Mouse (Mus musculus) urinary bladder, postnatal 10 days (tissue): ENCODE results near the gene Mrgprx1.

Experiments used
- DNase-seq: peaks from one replicate; pipeline ENCODE4 v3.0.0; 2022; ENCODE audit warnings: low spot score

Gene Mrgprx1

DNA sequence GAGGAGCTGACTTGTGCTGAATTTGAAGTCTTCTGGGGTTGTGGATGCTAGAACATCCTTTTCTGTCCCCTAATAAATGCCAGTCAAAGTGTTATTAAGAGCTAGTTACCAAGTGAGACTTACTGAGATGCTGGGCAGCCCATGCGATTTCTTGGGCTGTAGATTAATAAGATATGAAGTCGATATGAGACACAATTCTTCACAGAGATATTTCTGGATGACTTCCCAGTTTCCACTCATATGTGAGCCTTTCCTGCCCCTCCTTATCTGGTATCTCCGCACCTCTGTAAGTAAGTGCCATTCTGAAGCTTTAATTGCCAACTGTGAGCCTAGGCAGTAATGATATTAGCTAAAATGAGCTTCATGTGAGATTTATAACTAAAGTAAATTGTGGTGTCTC, at the start of gene Mrgprx1:
Mrgprx1 (minus strand) TSS at position 101 of the 400 bp plus-strand sequence.
- no peak for DNase-seq

DNA sequence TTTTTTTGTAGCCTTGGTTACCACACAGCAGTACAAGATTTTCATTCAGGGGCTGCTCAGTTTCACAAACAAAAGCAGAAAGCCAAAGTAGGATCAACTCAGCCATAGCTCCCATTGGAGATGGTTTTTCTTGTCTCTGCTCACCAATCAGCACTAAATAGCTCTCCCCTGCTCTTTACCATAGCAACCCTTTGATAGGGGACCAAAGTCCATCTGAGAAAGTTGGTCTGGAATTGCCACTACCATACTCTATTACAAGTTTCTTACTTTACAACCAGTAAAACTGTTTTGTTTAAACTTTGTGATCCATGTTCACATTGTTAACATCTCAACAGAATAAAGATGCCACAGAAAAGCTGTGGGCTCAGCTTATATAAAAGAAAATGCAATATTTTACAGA, 48.1 kb upstream of the Mrgprx1 start:
- no peak for DNase-seq

DNA sequence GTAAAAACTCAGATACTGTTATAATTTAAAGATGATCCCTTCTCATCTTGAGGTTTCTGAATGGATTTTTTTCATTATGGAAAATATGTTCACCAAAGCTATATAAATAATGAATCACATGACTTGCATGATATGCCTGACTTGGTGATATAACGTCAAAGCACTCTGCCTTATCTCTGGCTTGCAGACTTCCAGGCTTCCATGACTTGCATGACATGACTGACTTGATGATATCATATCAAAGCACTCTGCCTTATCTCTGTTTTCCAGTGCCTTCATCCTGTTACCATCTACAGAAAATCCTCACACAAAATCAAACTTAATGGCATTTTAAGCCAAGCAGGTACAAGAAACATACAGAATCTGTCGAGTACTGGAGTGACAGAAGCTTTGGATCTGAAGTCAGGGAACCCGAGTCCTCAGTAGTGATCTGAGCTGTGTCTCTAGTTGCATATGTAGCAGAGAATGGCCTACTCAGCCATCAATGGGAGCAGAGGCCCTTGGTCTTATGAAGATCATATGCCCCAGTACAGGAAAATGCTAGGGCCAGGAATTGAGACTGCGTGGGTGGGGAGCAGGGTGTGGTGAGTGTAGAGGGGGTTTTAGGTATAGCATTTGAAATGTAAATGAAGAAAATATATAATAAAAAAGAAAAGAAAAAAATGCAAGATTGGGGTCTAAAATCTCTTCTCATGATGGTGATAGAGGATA, 19.2 kb upstream of the Mrgprx1 start:
- DNase-seq = no peak

DNA sequence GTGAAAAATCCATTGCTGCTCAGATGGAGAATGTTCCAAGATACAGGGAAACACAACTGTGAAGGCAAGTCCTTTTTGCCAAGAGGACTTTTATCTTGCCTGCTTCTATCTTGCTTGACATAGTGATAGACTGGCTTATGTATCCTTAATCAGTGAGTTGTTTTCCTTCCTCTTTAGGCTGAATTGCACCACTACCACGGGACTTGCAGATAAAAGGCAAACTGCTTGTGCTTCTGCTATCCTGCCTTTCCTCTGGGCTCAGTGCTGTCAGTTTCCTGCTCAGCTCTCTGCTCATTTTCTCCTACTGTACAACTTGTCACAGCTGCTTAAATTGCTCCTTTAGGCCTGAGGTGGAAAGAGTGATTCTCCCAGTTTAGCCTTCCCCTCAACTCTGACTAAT, 16.6 kb upstream of the Mrgprx1 start:
- no peak for DNase-seq

DNA sequence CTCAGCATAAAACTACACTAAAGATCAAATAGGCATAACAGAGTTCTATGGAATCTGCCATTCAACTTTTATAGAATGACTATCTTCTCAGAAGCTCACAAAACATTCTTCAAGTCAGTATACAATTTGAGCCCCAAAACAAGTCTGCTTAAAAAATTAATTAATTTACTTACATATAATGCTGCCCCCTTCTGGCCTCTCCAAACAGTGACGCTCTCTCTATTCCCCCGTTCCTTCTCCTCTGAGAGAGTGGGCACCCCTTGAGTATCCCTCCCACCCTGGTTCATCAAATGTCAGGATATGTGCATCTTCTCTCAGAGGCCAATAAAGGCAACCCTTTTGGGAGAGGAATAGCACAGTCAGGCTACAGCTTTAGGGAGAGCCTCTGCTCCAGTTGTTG, 9.5 kb downstream of the Mrgprx1 start:
- DNase-seq = no peak

DNA sequence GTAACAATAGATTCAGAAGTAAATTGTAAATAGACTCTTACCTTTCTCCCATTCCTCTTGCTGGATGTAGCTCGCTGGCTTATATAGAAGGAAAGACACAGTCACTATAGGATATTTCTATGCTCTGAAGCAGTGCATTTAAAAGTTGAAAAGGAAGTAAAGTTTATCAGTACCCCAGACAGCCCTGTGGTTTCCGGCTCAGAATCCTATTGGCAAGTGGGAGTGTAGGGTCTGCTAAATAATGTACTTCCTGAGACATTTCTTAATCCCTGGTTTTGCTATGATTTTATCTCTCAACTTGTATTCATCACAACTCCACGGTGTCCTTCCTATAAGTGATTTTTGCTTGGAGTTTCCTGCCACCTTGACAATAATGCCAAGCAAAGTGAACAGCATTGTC, 31.7 kb downstream of the Mrgprx1 start:
- DNase-seq = no peak

DNA sequence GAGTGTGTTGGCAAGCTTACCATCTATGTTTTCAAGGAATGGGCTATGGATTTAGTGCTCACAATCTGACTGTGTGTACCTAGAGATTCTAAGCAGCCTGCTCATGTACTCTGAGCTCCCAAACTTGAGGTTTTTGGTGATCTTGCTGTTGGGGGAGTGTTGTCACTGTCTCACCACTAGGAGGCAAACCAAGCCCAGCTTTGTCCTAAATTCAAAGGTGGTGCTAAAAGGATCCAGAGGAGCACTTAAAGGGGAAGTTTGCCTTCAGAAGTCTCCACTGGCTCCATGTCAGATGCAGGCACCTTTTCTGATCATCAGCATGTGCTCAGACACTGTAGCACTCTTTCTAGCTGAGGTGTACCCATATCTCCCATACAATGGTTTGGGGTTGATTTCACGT, 40.6 kb downstream of the Mrgprx1 start:
- DNase-seq = no peak

DNA sequence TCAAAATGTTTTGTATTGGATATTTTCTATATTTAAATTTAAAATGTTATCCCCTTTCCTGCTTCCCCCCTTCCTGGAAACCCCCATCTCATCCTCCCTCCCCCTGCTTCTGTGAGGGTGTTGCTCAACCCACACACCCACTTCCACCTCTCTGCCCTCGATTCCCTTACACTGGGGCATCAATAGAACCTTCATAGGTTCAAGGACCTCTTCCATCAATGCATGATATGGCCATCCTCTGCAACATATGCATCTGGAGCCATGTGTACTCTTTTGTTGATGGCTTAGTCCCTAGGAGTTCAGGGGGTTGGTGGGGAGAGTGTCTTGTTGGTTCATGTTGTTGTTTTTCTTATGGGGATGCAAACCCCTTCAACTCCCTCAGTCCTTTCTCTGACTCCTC, 45.4 kb downstream of the Mrgprx1 start, which contains the start of gene Mrgpra4:
Mrgpra4 (minus strand) TSS at position 101 of the 400 bp plus-strand sequence.
- DNase-seq = no peak
